Mouse (Mus musculus) liver, adult 2 months (tissue): ENCODE measurements around the gene Tent4a. TPM values are rescaled to one million over a fixed set of nuclear protein-coding genes. Genes with fewer than 3 reads are reported as not detected.

ENCODE experiments used
- DNase-seq: peaks from one replicate; pipeline ENCODE4 v3.0.0-alpha.2; 2011; ENCODE audit warnings: low read depth, low spot score; ENCODE audit errors: extremely low read depth
- H3K27ac ChIP-seq: fragments of 200-500 bp; replicated peaks from 2 replicates; pipeline ENCODE4 v1.5.1; 2012; ENCODE audit warnings: low read depth, mild to moderate bottlenecking, control low read depth, inconsistent platforms, low read length; ENCODE audit not compliant: insufficient read depth
- H3K27me3 ChIP-seq: fragments of 200-500 bp; 2 replicates; pipeline ENCODE4 v1.6.1; 2012; ENCODE audit warnings: mild to moderate bottlenecking, moderate library complexity, low read length, inconsistent platforms; ENCODE audit not compliant: control insufficient read depth, insufficient read depth
- H3K36me3 ChIP-seq: fragments of 200-500 bp; 2 replicates; pipeline ENCODE4 v1.6.1; 2012; ENCODE audit warnings: low read length, inconsistent platforms; ENCODE audit not compliant: control insufficient read depth, insufficient read depth
- H3K4me1 ChIP-seq: fragments of 200-500 bp; 2 replicates; pipeline ENCODE4 v1.6.1; 2011; ENCODE audit warnings: low read length; ENCODE audit not compliant: control insufficient read depth, insufficient read depth
- H3K4me3 ChIP-seq: fragments of 200-500 bp; 2 replicates; pipeline ENCODE4 v1.5.1; 2011; ENCODE audit warnings: low read depth, mild to moderate bottlenecking, control low read depth, low read length, moderate library complexity; ENCODE audit not compliant: insufficient read depth
- H3K79me2 ChIP-seq: fragments of 200-500 bp; 2 replicates; pipeline ENCODE4 v1.6.1; 2012; ENCODE audit warnings: inconsistent platforms, mild to moderate bottlenecking, low read length, moderate library complexity; ENCODE audit not compliant: control insufficient read depth, insufficient read depth
- H3K9ac ChIP-seq: fragments of 200-500 bp; 2 replicates; pipeline ENCODE4 v1.6.1; 2012; ENCODE audit warnings: low read depth, mild to moderate bottlenecking, control low read depth, inconsistent platforms, low read length
- CTCF ChIP-seq: fragments of 200-500 bp; IDR thresholded peaks from 2 replicates; pipeline ENCODE4 v1.5.1; 2011; ENCODE audit warnings: low read depth, low read length, control low read depth
- POLR2A ChIP-seq: fragments of 200-500 bp; IDR thresholded peaks from 2 replicates; pipeline ENCODE4 v1.6.1; 2011; ENCODE audit warnings: low read length, control low read depth; ENCODE audit not compliant: insufficient read depth; ENCODE audit errors: extremely low read depth
- WGBS: fragments of 180-500 bp; shearing (Covaris S2); methylation state at CpG from one replicate; pipeline ENCODE4 v1.1.7; 2018; 5-methylcytosine and 5-hydroxymethylcytosine counted together
- polyA plus RNA-seq: library from polyadenylated mRNA; depleted of rRNA; stranded (reverse); fragments of >200 nt; gene quantifications from 2 replicates; pipeline ENCODE4 v1.2.3, GENCODE M21; 2012
- total RNA-seq: library from RNA; depleted of rRNA; stranded (reverse); fragments of >200 nt; gene quantifications from 2 replicates; pipeline ENCODE4 v1.2.3, GENCODE M21; 2014

Gene Tent4a
- total and polyA plus RNA-seq, 2 experiments: 8.7 to 11.0 TPM

DNA sequence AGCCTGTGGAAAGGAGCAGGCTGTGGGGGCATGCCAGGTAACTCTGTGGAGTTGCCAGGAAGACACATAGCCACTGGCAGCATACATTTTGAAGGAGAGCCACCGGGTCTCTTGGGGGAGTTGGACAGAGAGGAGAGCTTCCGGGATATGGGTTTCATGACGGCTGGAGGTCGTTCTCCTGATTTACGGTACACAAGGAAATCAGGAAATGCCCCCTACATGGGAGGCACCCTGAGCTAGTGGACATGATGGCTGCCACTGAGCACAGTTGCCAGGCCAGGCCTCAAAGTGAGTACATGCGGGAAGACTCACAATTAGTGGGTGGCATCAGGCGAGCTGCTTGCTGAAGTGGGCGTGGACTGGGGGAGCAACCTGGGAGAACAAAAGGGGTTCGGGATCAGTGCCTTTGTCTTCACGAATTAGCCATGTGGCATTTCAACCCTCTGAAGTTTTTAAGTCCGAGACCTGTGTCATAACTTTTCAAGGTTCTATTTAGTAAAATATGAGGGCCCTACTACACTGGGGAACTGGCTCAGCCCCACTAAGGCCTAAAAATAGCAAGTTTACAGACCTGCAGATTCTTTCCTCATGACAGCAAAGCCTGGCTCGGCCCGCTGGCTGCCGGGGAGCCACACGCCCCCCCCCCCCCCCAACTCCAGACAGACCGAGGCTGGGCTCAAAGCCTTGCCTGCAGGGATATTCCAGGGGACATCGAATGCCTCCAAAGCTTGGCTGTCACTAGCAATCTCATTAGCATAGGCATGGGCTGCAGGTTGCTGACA is 8.3 kb upstream of the Tent4a start:
- H3K27ac ChIP-seq: no peak overlapping the region
- WGBS: 77% methylated on average over 17 of the region's 17 CpGs

GRCm38 (mm10) chr13:69541776-69542175 is 7.4 kb upstream of the Tent4a start:
- H3K9ac ChIP-seq: no peak overlapping the region
- H3K36me3 ChIP-seq: no peaks in the 10 kb centered on the region
- H3K27ac ChIP-seq: no peak overlapping the region
- H3K4me1 ChIP-seq: peaks cover 2% of the 10 kb centered on the region
- DNase-seq: no peak
- no peak overlapping the region for H3K4me3 ChIP-seq
- no peaks in the 10 kb centered on the region for H3K27me3 ChIP-seq
- H3K79me2 ChIP-seq: no peaks in the 10 kb centered on the region
- TF ChIP-seq CTCF: no peak
- TF ChIP-seq POLR2A: no peak
- WGBS: 73% methylated on average over 10 of the region's 10 CpGs

More for the DNA sequence above, 8.3 kb upstream of the Tent4a start:
- TF ChIP-seq POLR2A: no peak
- no peaks in the 10 kb centered on the region for H3K36me3 ChIP-seq
- H3K27me3 ChIP-seq: no peaks in the 10 kb centered on the region
- no peak for DNase-seq
- no peaks in the 10 kb centered on the region for H3K79me2 ChIP-seq
- no peak overlapping the region for H3K4me3 ChIP-seq
- H3K9ac ChIP-seq: no peak overlapping the region
- H3K4me1 ChIP-seq: peaks cover 2% of the 10 kb centered on the region

- Histone ChIP-seq H3K4me1 (peaks cover 2% of the 10 kb centered on the region), H3K79me2 (no peaks in the 10 kb centered on the region), H3K27ac (no peak overlapping the region), H3K9ac (no peak overlapping the region), H3K27me3 (no peaks in the 10 kb centered on the region), H3K36me3 (no peaks in the 10 kb centered on the region), H3K4me3 (no peak overlapping the region)
- 21% methylated on average over 6 of the region's 6 CpGs for WGBS
- DNase-seq: peak; percentile 72
- TF ChIP-seq CTCF: no peak
- TF ChIP-seq POLR2A: no peak
Measured at GRCm38 (mm10) chr13:69541209-69541608, 6.8 kb upstream of the Tent4a start.

GRCm38 (mm10) chr13:69538327-69538726 is 3.9 kb upstream of the Tent4a start:
- H3K79me2 ChIP-seq: peaks cover 10% of the 10 kb centered on the region
- H3K4me1 ChIP-seq: peaks cover 6% of the 10 kb centered on the region
- no peaks in the 10 kb centered on the region for H3K27me3 ChIP-seq
- H3K27ac ChIP-seq: no peak overlapping the region
- no peaks in the 10 kb centered on the region for H3K36me3 ChIP-seq
- WGBS: 34% methylated on average over 4 of the region's 4 CpGs
- no peak for DNase-seq
- TF ChIP-seq POLR2A (no peak), CTCF (no peak)
- no peak overlapping the region for H3K4me3 ChIP-seq
- no peak overlapping the region for H3K9ac ChIP-seq

GRCm38 (mm10) chr13:69537366-69537765 is 2.9 kb upstream of the Tent4a start:
- Histone ChIP-seq H3K27me3 (no peaks in the 10 kb centered on the region), H3K36me3 (no peaks in the 10 kb centered on the region), H3K4me3 (no peak overlapping the region), H3K27ac (no peak overlapping the region), H3K9ac (no peak overlapping the region), H3K4me1 (peaks cover 6% of the 10 kb centered on the region), H3K79me2 (peaks cover 13% of the 10 kb centered on the region)
- no peak for DNase-seq
- WGBS: 84% methylated on average over 7 of the region's 7 CpGs
- TF ChIP-seq CTCF: no peak
- TF ChIP-seq POLR2A: no peak

- WGBS: 71% methylated on average over 4 of the region's 4 CpGs
Measured at GRCm38 (mm10) chr13:69536021-69536420, 1.6 kb upstream of the Tent4a start.

More at GRCm38 (mm10) chr13:69536021-69536420, 1.6 kb upstream of the Tent4a start:
- TF ChIP-seq POLR2A: no peak
- TF ChIP-seq CTCF: no peak
- Histone ChIP-seq H3K4me3 (no peak overlapping the region), H3K4me1 (peaks cover 16% of the 10 kb centered on the region), H3K79me2 (peaks cover 26% of the 10 kb centered on the region), H3K36me3 (no peaks in the 10 kb centered on the region), H3K27ac (peak overlapping the region; percentile 91), H3K27me3 (no peaks in the 10 kb centered on the region), H3K9ac (peak overlapping the region; percentile 12; the same call in 1 of the 2 replicates)
- no peak for DNase-seq
